Mouse (Mus musculus): ENCODE data around the gene Rps17. TPM values are rescaled to one million over a fixed set of nuclear protein-coding genes. Genes with fewer than 3 reads are reported as not detected.

Rps17 gene
- total and polyA plus RNA-seq, 2 experiments from 2014 or later, result 630 to 710 TPM

GRCm38 (mm10) chr7:81303682-81304081, 41.4 kb downstream of the Rps17 start:
- TF ChIP-seq CTCF (IDR thresholded peaks at IDR 0.05), result peak; percentile 33
- ATAC-seq (ENCODE audit: low FRiP score), result no peak
- no peak overlapping the region for H3K4me3 ChIP-seq (ENCODE audit: low read depth, low read length)
- no peak overlapping the region for H3K27ac ChIP-seq (ENCODE audit: low read depth, low read length)
- no peak for DNase-seq (ENCODE audit: low spot score)
- no peaks in the 10 kb centered on the region for H3K4me1 ChIP-seq (ENCODE audit: insufficient read depth, low read length)
- H3K36me3 ChIP-seq (ENCODE audit: insufficient read depth, low read length), result no peaks in the 10 kb centered on the region
- WGBS, result 86% methylated on average over 2 of the region's 2 CpGs
- H3K9ac ChIP-seq (replicated peaks; ENCODE audit: low read length, poor library complexity, severe bottlenecking), result no peak overlapping the region
- no peak overlapping the region for H3K4me2 ChIP-seq (ENCODE audit: low read depth, low read length, poor library complexity, severe bottlenecking)
- no peaks in the 10 kb centered on the region for H3K9me3 ChIP-seq (ENCODE audit: low read length)
- no peaks in the 10 kb centered on the region for H3K27me3 ChIP-seq (ENCODE audit: insufficient read depth, low read length)

- WGBS, result 37% methylated on average over 7 of the region's 7 CpGs
- ATAC-seq (ENCODE audit: low FRiP score) (no peak), DNase-seq (ENCODE audit: low spot score) (no peak)
Observed at GRCm38 (mm10) chr7:81301323-81301722, 43.7 kb downstream of the Rps17 start.

GRCm38 (mm10) chr7:81298206-81298605, 46.8 kb downstream of the Rps17 start:
- no peak for TF ChIP-seq CTCF (IDR thresholded peaks at IDR 0.05)
- Histone ChIP-seq H3K36me3 (ENCODE audit: insufficient read depth, low read length) (no peaks in the 10 kb centered on the region), H3K4me2 (ENCODE audit: low read depth, low read length, poor library complexity, severe bottlenecking) (no peak overlapping the region), H3K4me1 (ENCODE audit: insufficient read depth, low read length) (no peaks in the 10 kb centered on the region), H3K9me3 (ENCODE audit: low read length) (no peaks in the 10 kb centered on the region), H3K27ac (ENCODE audit: low read depth, low read length) (no peak overlapping the region), H3K9ac (replicated peaks; ENCODE audit: low read length, poor library complexity, severe bottlenecking) (no peak overlapping the region), H3K27me3 (ENCODE audit: insufficient read depth, low read length) (no peaks in the 10 kb centered on the region), H3K4me3 (ENCODE audit: low read depth, low read length) (no peak overlapping the region)
- 41% methylated on average over 6 of the region's 6 CpGs for WGBS
- DNase-seq (ENCODE audit: low spot score) (no peak), ATAC-seq (ENCODE audit: low FRiP score) (no peak)

More at GRCm38 (mm10) chr7:81301323-81301722, 43.7 kb downstream of the Rps17 start:
- no peak for TF ChIP-seq CTCF (IDR thresholded peaks at IDR 0.05)
- H3K9ac ChIP-seq (replicated peaks; ENCODE audit: low read length, poor library complexity, severe bottlenecking), result no peak overlapping the region
- no peaks in the 10 kb centered on the region for H3K9me3 ChIP-seq (ENCODE audit: low read length)
- H3K27ac ChIP-seq (ENCODE audit: low read depth, low read length), result no peak overlapping the region
- H3K27me3 ChIP-seq (ENCODE audit: insufficient read depth, low read length), result no peaks in the 10 kb centered on the region
- H3K4me1 ChIP-seq (ENCODE audit: insufficient read depth, low read length), result no peaks in the 10 kb centered on the region
- H3K4me2 ChIP-seq (ENCODE audit: low read depth, low read length, poor library complexity, severe bottlenecking), result no peak overlapping the region
- no peaks in the 10 kb centered on the region for H3K36me3 ChIP-seq (ENCODE audit: insufficient read depth, low read length)
- no peak overlapping the region for H3K4me3 ChIP-seq (ENCODE audit: low read depth, low read length)

GRCm38 (mm10) chr7:81295169-81295568, 49.9 kb downstream of the Rps17 start:
- no peak for DNase-seq (ENCODE audit: low spot score)
- no peak overlapping the region for H3K4me2 ChIP-seq (ENCODE audit: low read depth, low read length, poor library complexity, severe bottlenecking)
- WGBS, result 87% methylated on average over 2 of the region's 2 CpGs
- no peaks in the 10 kb centered on the region for H3K4me1 ChIP-seq (ENCODE audit: insufficient read depth, low read length)
- no peak overlapping the region for H3K27ac ChIP-seq (ENCODE audit: low read depth, low read length)
- H3K36me3 ChIP-seq (ENCODE audit: insufficient read depth, low read length), result no peaks in the 10 kb centered on the region
- ATAC-seq (ENCODE audit: low FRiP score), result no peak
- H3K9me3 ChIP-seq (ENCODE audit: low read length), result no peaks in the 10 kb centered on the region
- no peak overlapping the region for H3K9ac ChIP-seq (replicated peaks; ENCODE audit: low read length, poor library complexity, severe bottlenecking)
- TF ChIP-seq CTCF (IDR thresholded peaks at IDR 0.05), result no peak
- no peaks in the 10 kb centered on the region for H3K27me3 ChIP-seq (ENCODE audit: insufficient read depth, low read length)
- no peak overlapping the region for H3K4me3 ChIP-seq (ENCODE audit: low read depth, low read length)

Other genes with a start within 250 kb of the Rps17 start
- gene Slc28a1, start 230.5 kb downstream of the Rps17 start, total RNA-seq (2014; rRNA removed), result 0.14 and 0.33 TPM in 2 replicates
- gene Slc28a1, start 230.5 kb downstream of the Rps17 start, polyA plus RNA-seq (2015; fragmentation: Nextera tagmentation; extraction: Ambion mirVana), result 0.06 and 0.10 TPM in 2 replicates
- 3.1 and 3.9 TPM in 2 replicates for gene Pde8a, start 131.7 kb downstream of the Rps17 start, total RNA-seq (2014; rRNA removed)
- gene Pde8a, start 131.7 kb downstream of the Rps17 start, polyA plus RNA-seq (2015; fragmentation: Nextera tagmentation; extraction: Ambion mirVana), result 1.3 and 1.8 TPM in 2 replicates
- 10.0 and 11.7 TPM in 2 replicates for gene Cpeb1, start 110.2 kb upstream of the Rps17 start, total RNA-seq (2014; rRNA removed)
- gene Cpeb1, start 110.2 kb upstream of the Rps17 start, polyA plus RNA-seq (2015; fragmentation: Nextera tagmentation; extraction: Ambion mirVana), result 7.3 and 8.5 TPM in 2 replicates
- gene Ap3b2, start 148.7 kb upstream of the Rps17 start, total RNA-seq (2014; rRNA removed), result 192 and 206 TPM in 2 replicates
- 115 and 124 TPM in 2 replicates for gene Ap3b2, start 148.7 kb upstream of the Rps17 start, polyA plus RNA-seq (2015; fragmentation: Nextera tagmentation; extraction: Ambion mirVana)
- not detected in 2 replicates for gene BC048679, start 153.0 kb upstream of the Rps17 start, total RNA-seq (2014; rRNA removed)
- not detected in 2 replicates for gene BC048679, start 153.0 kb upstream of the Rps17 start, polyA plus RNA-seq (2015; fragmentation: Nextera tagmentation; extraction: Ambion mirVana)
- 0.22 TPM in 1 of 2 replicates, not detected in the other for gene Fsd2, start 221.7 kb upstream of the Rps17 start, total RNA-seq (2014; rRNA removed)
- gene Fsd2, start 221.7 kb upstream of the Rps17 start, polyA plus RNA-seq (2015; fragmentation: Nextera tagmentation; extraction: Ambion mirVana), result 0.28 and 0.36 TPM in 2 replicates
- 6.2 and 9.6 TPM in 2 replicates for gene Whamm, start 226.0 kb upstream of the Rps17 start, total RNA-seq (2014; rRNA removed)
- gene Whamm, start 226.0 kb upstream of the Rps17 start, polyA plus RNA-seq (2015; fragmentation: Nextera tagmentation; extraction: Ambion mirVana), result 5.4 and 5.5 TPM in 2 replicates